Mouse (Mus musculus) left cerebral cortex, adult 11 months (tissue): ENCODE measurements at regions not wholly inside any gene's neighbourhood (a gene's known extent, or its start where the extent isn't known, plus 50 kb on each side); places are given as distances from the start of the nearest gene placed in this dataset.
A peak's percentile ranks its signal among the peaks of the same experiment; 100 is the strongest.

Experiments
- DNase-seq: peaks from one replicate; pipeline ENCODE4 v3.0.0; 2022; ENCODE audit warnings: low spot score

DNA sequence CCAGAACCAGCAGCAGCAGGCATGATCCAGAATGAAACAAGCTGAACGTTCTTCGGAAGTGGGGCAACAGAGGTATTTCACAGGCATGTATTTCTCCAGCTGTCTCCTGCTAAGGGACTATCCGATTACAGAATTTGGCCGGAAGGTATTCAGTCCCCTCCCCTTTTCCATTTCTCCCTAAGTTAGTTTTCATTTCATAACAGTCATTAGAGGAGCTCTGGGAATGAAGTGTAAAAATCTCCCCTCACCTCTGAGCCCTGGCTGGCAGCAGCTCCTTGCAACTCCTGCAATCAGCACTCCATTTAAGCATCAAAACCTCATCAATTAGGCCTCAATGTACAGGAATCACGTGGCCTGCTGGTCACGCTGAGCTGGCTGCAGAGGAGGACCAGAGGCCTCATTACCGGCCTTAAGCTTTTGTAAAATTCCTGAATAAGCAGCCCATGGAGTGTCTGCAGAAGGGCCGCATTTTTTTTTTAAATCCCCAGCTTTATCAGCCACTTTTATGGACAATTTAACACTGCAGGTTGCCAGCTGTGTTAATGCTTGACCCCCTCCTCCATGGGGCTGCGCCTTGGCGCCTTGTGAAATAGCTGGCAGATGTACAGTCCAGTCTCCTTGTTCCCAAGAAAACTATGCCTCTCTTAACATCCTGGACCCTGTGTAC, 456.1 kb upstream of the Kirrel3 start:
- DNase-seq, result no peak

DNA sequence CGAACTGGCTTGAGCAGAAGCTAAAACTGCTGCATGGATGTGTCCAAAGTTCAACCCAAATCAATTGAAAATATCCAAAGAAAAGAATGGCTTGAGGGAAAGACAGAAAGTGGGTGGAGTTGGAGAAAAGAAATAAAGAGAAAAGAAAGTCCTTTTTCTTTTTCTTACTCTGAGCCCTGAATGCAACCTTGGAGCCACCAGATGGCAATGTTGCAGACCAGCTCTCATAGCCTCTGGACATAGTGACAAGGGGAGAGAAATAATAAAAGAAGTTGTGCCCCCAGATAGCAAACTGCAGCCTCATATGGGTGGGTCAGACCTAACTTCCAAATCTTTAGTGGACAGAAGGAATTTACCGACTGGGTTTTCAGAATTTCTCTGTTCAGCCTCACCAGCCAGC, 431.3 kb upstream of the Kirrel3 start:
- peak; percentile 7 for DNase-seq
